Mouse (Mus musculus): ENCODE results near the gene Flnb. TPM values are rescaled to one million over a fixed set of nuclear protein-coding genes. Genes with fewer than 3 reads are reported as not detected.

Gene Flnb
- polyA plus RNA-seq, 1 experiment, result 54.5 TPM

DNA sequence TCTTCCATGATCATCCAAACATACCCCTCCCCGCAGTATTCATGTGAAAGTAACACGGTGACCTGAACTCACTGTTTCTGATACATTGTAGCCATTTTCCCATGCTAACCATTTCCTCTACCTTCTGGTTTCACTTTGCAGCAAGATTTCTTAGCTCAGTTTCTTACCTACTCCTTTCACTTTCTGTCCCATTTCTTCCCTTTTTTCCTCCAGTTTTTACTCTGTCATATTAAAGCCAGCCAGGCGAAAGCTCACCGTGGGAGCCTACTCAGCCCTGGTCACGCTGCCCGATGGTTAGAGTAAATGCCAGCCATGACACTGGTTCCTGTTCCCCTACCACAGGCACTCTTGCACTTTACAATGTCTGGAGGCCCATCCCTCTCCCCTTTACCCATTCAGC, 169.2 kb downstream of the Flnb start:
- Histone ChIP-seq H3K4me3 (no peak overlapping the region), H3K4me2 (ENCODE audit: low read depth) (no peak overlapping the region), H3K27me3 (ENCODE audit: control insufficient read depth, insufficient read depth, insufficient read length) (no peaks in the 10 kb centered on the region), H3ac (ENCODE audit: control insufficient read depth, insufficient read length) (no peak overlapping the region), H3K79me2 (ENCODE audit: control insufficient read depth, insufficient read depth) (no peaks in the 10 kb centered on the region), H3K36me3 (ENCODE audit: control insufficient read depth, insufficient read depth) (no peaks in the 10 kb centered on the region)
- TF ChIP-seq MYOG (IDR thresholded peaks at IDR 0.05; ENCODE audit: control insufficient read depth in 1 of 3, insufficient read depth in 1 of 3, insufficient read length in 2 of 3, low read depth in 2 of 3), result no peak
- no peak for TF ChIP-seq MAX (IDR thresholded peaks at IDR 0.05; ENCODE audit: low read depth)
- no peak for TF ChIP-seq REST (IDR thresholded peaks at IDR 0.05; ENCODE audit: insufficient read depth, insufficient read length)
- no peak for TF ChIP-seq POLR2A (IDR thresholded peaks at IDR 0.05; ENCODE audit: insufficient read length, low read depth)
- TF ChIP-seq POLR2AphosphoS2 (IDR thresholded peaks at IDR 0.05; ENCODE audit: insufficient read length, low read depth), result no peak
- TF ChIP-seq TCF3 (IDR thresholded peaks at IDR 0.05; ENCODE audit: insufficient read length, low read depth), result no peak
- TF ChIP-seq TCF12 (IDR thresholded peaks at IDR 0.05; ENCODE audit: insufficient read depth, poor library complexity, severe bottlenecking), result no peak
- no peak for TF ChIP-seq SRF (IDR thresholded peaks at IDR 0.05; ENCODE audit: control insufficient read depth, insufficient read length, low read depth)
- TF ChIP-seq CEBPB (IDR thresholded peaks at IDR 0.05; ENCODE audit: insufficient read depth, poor library complexity, severe bottlenecking), result no peak
- TF ChIP-seq USF1 (IDR thresholded peaks at IDR 0.05; ENCODE audit: low read depth), result no peak
- TF ChIP-seq E2F4 (IDR thresholded peaks at IDR 0.05; ENCODE audit: insufficient read depth), result no peak
- no peak for TF ChIP-seq MYOD1 (IDR thresholded peaks at IDR 0.05; ENCODE audit: control insufficient read depth in 1 of 3, insufficient read length in 2 of 3, low read depth in 2 of 3)

- H3K79me2 ChIP-seq (ENCODE audit: control insufficient read depth, insufficient read depth), result no peaks in the 10 kb centered on the region
- H3K36me3 ChIP-seq (ENCODE audit: control insufficient read depth, insufficient read depth), result no peaks in the 10 kb centered on the region
- no peak overlapping the region for H3K4me2 ChIP-seq (ENCODE audit: low read depth)
- no peak overlapping the region for H3ac ChIP-seq (ENCODE audit: control insufficient read depth, insufficient read length)
- no peak for TF ChIP-seq CEBPB (IDR thresholded peaks at IDR 0.05; ENCODE audit: insufficient read depth, poor library complexity, severe bottlenecking)
- TF ChIP-seq USF1 (IDR thresholded peaks at IDR 0.05; ENCODE audit: low read depth), result no peak
- no peak for TF ChIP-seq REST (IDR thresholded peaks at IDR 0.05; ENCODE audit: insufficient read depth, insufficient read length)
- TF ChIP-seq MAX (IDR thresholded peaks at IDR 0.05; ENCODE audit: low read depth), result no peak
- TF ChIP-seq TCF3 (IDR thresholded peaks at IDR 0.05; ENCODE audit: insufficient read length, low read depth), result no peak
- TF ChIP-seq MYOG (IDR thresholded peaks at IDR 0.05; ENCODE audit: control insufficient read depth in 1 of 3, insufficient read depth in 1 of 3, insufficient read length in 2 of 3, low read depth in 2 of 3), result no peak
- no peak for TF ChIP-seq POLR2AphosphoS2 (IDR thresholded peaks at IDR 0.05; ENCODE audit: insufficient read length, low read depth)
- H3K4me3 ChIP-seq, result no peak overlapping the region
- H3K27me3 ChIP-seq (ENCODE audit: control insufficient read depth, insufficient read depth, insufficient read length), result no peaks in the 10 kb centered on the region
These were observed 171.6 kb downstream of the Flnb start for GRCm38 (mm10) chr14:7989371-7989770.

DNA sequence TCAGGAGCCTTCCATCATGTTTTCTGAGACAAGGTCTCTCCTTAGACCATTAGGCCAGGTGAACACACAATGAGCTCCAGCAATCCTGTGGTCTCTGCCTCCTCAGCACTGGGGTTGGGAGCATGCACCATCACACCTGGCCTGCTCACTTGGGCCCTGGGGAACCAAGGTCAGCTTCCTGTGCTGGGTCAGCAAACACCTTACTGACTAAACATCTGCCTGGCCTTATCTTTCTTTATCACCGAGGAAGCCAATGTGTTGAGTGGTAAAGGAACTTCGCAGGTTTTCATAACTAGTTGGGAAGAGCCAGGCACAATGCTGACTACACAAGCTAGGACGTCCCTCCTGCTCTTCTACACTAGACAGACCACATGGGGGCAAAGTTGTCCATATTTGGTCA, 172.2 kb downstream of the Flnb start:
- Histone ChIP-seq H3K36me3 (ENCODE audit: control insufficient read depth, insufficient read depth) (no peaks in the 10 kb centered on the region), H3K4me3 (no peak overlapping the region), H3K27me3 (ENCODE audit: control insufficient read depth, insufficient read depth, insufficient read length) (no peaks in the 10 kb centered on the region), H3K4me2 (ENCODE audit: low read depth) (no peak overlapping the region), H3ac (ENCODE audit: control insufficient read depth, insufficient read length) (no peak overlapping the region), H3K79me2 (ENCODE audit: control insufficient read depth, insufficient read depth) (no peaks in the 10 kb centered on the region)
- no peak for TF ChIP-seq SRF (IDR thresholded peaks at IDR 0.05; ENCODE audit: control insufficient read depth, insufficient read length, low read depth)
- TF ChIP-seq MYOG (IDR thresholded peaks at IDR 0.05; ENCODE audit: control insufficient read depth in 1 of 3, insufficient read depth in 1 of 3, insufficient read length in 2 of 3, low read depth in 2 of 3), result no peak
- TF ChIP-seq REST (IDR thresholded peaks at IDR 0.05; ENCODE audit: insufficient read depth, insufficient read length), result no peak
- TF ChIP-seq TCF3 (IDR thresholded peaks at IDR 0.05; ENCODE audit: insufficient read length, low read depth), result no peak
- no peak for TF ChIP-seq E2F4 (IDR thresholded peaks at IDR 0.05; ENCODE audit: insufficient read depth)
- TF ChIP-seq MYOD1 (IDR thresholded peaks at IDR 0.05; ENCODE audit: control insufficient read depth in 1 of 3, insufficient read length in 2 of 3, low read depth in 2 of 3), result no peak
- no peak for TF ChIP-seq USF1 (IDR thresholded peaks at IDR 0.05; ENCODE audit: low read depth)
- TF ChIP-seq TCF12 (IDR thresholded peaks at IDR 0.05; ENCODE audit: insufficient read depth, poor library complexity, severe bottlenecking), result no peak
- no peak for TF ChIP-seq CEBPB (IDR thresholded peaks at IDR 0.05; ENCODE audit: insufficient read depth, poor library complexity, severe bottlenecking)
- TF ChIP-seq POLR2AphosphoS2 (IDR thresholded peaks at IDR 0.05; ENCODE audit: insufficient read length, low read depth), result no peak
- TF ChIP-seq POLR2A (IDR thresholded peaks at IDR 0.05; ENCODE audit: insufficient read length, low read depth), result no peak
- TF ChIP-seq MAX (IDR thresholded peaks at IDR 0.05; ENCODE audit: low read depth), result no peak

GRCm38 (mm10) chr14:7991108-7991776, 173.5 kb downstream of the Flnb start:
- TF ChIP-seq TCF3 (IDR thresholded peaks at IDR 0.05; ENCODE audit: insufficient read length, low read depth), result no peak
- TF ChIP-seq USF1 (IDR thresholded peaks at IDR 0.05; ENCODE audit: low read depth), result no peak
- no peak for TF ChIP-seq MAX (IDR thresholded peaks at IDR 0.05; ENCODE audit: low read depth)
- H3K79me2 ChIP-seq (ENCODE audit: control insufficient read depth, insufficient read depth), result no peaks in the 10 kb centered on the region
- no peak overlapping the region for H3ac ChIP-seq (ENCODE audit: control insufficient read depth, insufficient read length)
- no peaks in the 10 kb centered on the region for H3K27me3 ChIP-seq (ENCODE audit: control insufficient read depth, insufficient read depth, insufficient read length)
- H3K4me3 ChIP-seq, result no peak overlapping the region
- H3K4me2 ChIP-seq (ENCODE audit: low read depth), result no peak overlapping the region
- H3K36me3 ChIP-seq (ENCODE audit: control insufficient read depth, insufficient read depth), result no peaks in the 10 kb centered on the region

DNA sequence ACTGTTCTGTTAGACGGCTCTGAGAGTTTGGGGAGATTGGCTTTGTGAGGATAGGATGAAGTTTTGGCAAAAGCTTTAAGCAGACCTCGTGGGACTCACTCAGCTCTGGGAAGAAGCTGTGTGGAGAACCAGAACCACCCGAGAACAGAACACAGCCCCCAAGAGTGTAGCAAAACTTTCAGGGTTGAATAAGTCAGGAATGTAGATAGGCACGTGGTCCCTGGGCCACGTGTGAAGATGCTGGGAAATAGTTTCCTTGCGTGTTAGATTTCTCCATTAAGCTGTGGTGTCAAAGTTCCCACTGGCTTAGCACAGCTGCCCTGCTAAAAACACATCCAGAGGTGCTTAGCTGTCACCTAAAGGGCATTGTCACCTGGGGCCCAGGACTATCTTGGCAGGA, 174.4 kb downstream of the Flnb start:
- Histone ChIP-seq H3K27me3 (ENCODE audit: control insufficient read depth, insufficient read depth, insufficient read length) (no peaks in the 10 kb centered on the region), H3K4me3 (no peak overlapping the region), H3K79me2 (ENCODE audit: control insufficient read depth, insufficient read depth) (no peaks in the 10 kb centered on the region), H3K36me3 (ENCODE audit: control insufficient read depth, insufficient read depth) (no peaks in the 10 kb centered on the region), H3ac (ENCODE audit: control insufficient read depth, insufficient read length) (no peak overlapping the region), H3K4me2 (ENCODE audit: low read depth) (no peak overlapping the region)
- TF ChIP-seq TCF3 (IDR thresholded peaks at IDR 0.05; ENCODE audit: insufficient read length, low read depth), result no peak
- no peak for TF ChIP-seq USF1 (IDR thresholded peaks at IDR 0.05; ENCODE audit: low read depth)
- TF ChIP-seq REST (IDR thresholded peaks at IDR 0.05; ENCODE audit: insufficient read depth, insufficient read length), result no peak
- TF ChIP-seq CEBPB (IDR thresholded peaks at IDR 0.05; ENCODE audit: insufficient read depth, poor library complexity, severe bottlenecking), result no peak
- TF ChIP-seq SRF (IDR thresholded peaks at IDR 0.05; ENCODE audit: control insufficient read depth, insufficient read length, low read depth), result no peak
- TF ChIP-seq MYOD1 (IDR thresholded peaks at IDR 0.05; ENCODE audit: control insufficient read depth in 1 of 3, insufficient read length in 2 of 3, low read depth in 2 of 3), result no peak
- TF ChIP-seq MAX (IDR thresholded peaks at IDR 0.05; ENCODE audit: low read depth), result no peak
